Mouse (Mus musculus): ENCODE measurements around the gene Dock8.

DNA sequence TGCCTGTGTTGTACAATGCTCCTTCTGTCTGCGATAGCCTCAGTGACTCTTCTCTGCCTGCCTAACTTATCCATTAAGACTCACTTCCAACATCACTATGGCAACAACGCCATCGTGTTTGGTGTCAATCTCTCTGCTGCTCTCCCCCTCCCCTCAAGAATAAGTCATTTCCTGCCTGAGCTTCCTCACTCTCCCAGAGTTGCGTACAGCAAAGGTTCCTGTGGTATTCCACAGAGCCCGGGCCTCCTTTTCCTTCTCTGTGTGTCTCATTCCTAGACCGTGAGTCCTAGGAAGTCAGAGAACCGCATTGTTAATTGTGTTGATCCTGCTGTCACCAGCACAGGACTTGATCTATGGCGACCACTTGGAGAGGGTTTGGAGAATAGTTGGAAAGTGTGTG, 4.4 kb upstream of the Dock8 start:
- no peak for TF ChIP-seq MAX (IDR thresholded peaks at IDR 0.05)
- no peak for TF ChIP-seq MYOG (IDR thresholded peaks at IDR 0.05; ENCODE audit: control insufficient read depth, extremely low read depth, insufficient read length)
- TF ChIP-seq CTCF (IDR thresholded peaks at IDR 0.05; ENCODE audit: control insufficient read depth, insufficient read depth, insufficient read length) = no peak
- no peak for TF ChIP-seq USF1 (IDR thresholded peaks at IDR 0.05; ENCODE audit: low read depth)
